Mouse (Mus musculus) kidney, postnatal 4 days (tissue): ENCODE results near the gene Htra1.
A peak's percentile ranks its signal among the peaks of the same experiment; 100 is the strongest.

Experiments used
- DNase-seq, 2 experiments: peaks; one replicate each; pipeline ENCODE4 v3.0.0; 2021; ENCODE audit warnings: mixed read lengths in 2 of 2

Htra1 gene

GRCm38 (mm10) chr7:130967901-130968300, 32.0 kb downstream of the Htra1 start:
- no peak for DNase-seq

- peak; percentile 32 to 49 for DNase-seq
Observed at GRCm38 (mm10) chr7:130968537-130968936, 32.6 kb downstream of the Htra1 start.

GRCm38 (mm10) chr7:130969076-130969475, 33.2 kb downstream of the Htra1 start:
- DNase-seq: no peak

- DNase-seq: no peak
Observed at GRCm38 (mm10) chr7:130969507-130969906, 33.6 kb downstream of the Htra1 start.

- DNase-seq: no peak
Observed at GRCm38 (mm10) chr7:130972767-130973166, 36.9 kb downstream of the Htra1 start.

GRCm38 (mm10) chr7:130976305-130976935, 40.5 kb downstream of the Htra1 start:
- peak in 1 of 2 experiments; percentile 37 for DNase-seq

GRCm38 (mm10) chr7:130977794-130978521, 42.0 kb downstream of the Htra1 start:
- DNase-seq: peak; percentile 77 to 85

GRCm38 (mm10) chr7:130978545-130978944, 42.6 kb downstream of the Htra1 start:
- DNase-seq: no peak

- DNase-seq: no peak
Observed at GRCm38 (mm10) chr7:130980130-130980529, 44.2 kb downstream of the Htra1 start.

- DNase-seq: peak; percentile 66 to 80
Observed at GRCm38 (mm10) chr7:130982371-130982770, 46.5 kb downstream of the Htra1 start.

GRCm38 (mm10) chr7:130982881-130983280, 47.0 kb downstream of the Htra1 start:
- DNase-seq: no peak

GRCm38 (mm10) chr7:130984294-130984693, 48.4 kb downstream of the Htra1 start:
- DNase-seq: peak in 1 of 2 experiments; percentile 15

GRCm38 (mm10) chr7:130985193-130985592, 49.3 kb downstream of the Htra1 start:
- no peak for DNase-seq

GRCm38 (mm10) chr7:130985716-130986115, 49.8 kb downstream of the Htra1 start:
- DNase-seq: peak in 1 of 2 experiments; percentile 17

- DNase-seq: no peak
Observed at GRCm38 (mm10) chr7:130988146-130988545, 52.2 kb downstream of the Htra1 start.

GRCm38 (mm10) chr7:130989371-130989770, 53.5 kb downstream of the Htra1 start:
- no peak for DNase-seq

- no peak for DNase-seq
Observed at GRCm38 (mm10) chr7:130991174-130991789, 55.4 kb downstream of the Htra1 start.

- no peak for DNase-seq
Observed at GRCm38 (mm10) chr7:130993907-130994306, 58.0 kb downstream of the Htra1 start.

- no peak for DNase-seq
Observed at GRCm38 (mm10) chr7:131001976-131002726, 66.2 kb downstream of the Htra1 start.

- no peak for DNase-seq
Observed at GRCm38 (mm10) chr7:131004071-131004470, 68.2 kb downstream of the Htra1 start.

- no peak for DNase-seq
Observed at GRCm38 (mm10) chr7:131007221-131007620, 71.3 kb downstream of the Htra1 start.

GRCm38 (mm10) chr7:131009178-131009577, 73.3 kb downstream of the Htra1 start:
- no peak for DNase-seq

- DNase-seq: no peak
Observed at GRCm38 (mm10) chr7:131011901-131012300, 76.0 kb downstream of the Htra1 start.
